Mouse (Mus musculus) liver, embryonic 11.5 days (tissue): ENCODE data around the gene Kcne3. TPM values are rescaled to one million over a fixed set of nuclear protein-coding genes. Genes with fewer than 3 reads are reported as not detected.

ENCODE experiments used
- ATAC-seq: fragments of 200-750 bp; cut with Nextera tagmentation; replicated peaks from 2 replicates; pipeline ENCODE4 v1.8.0; 2017; ENCODE audit warnings: moderate number of reproducible peaks, mild to moderate bottlenecking, moderate TSS enrichment, moderate library complexity; ENCODE audit not compliant: low FRiP score
- DNase-seq: peaks from one replicate; pipeline ENCODE4 v3.0.0-alpha.2; 2017; ENCODE audit warnings: low spot score
- H3K27ac ChIP-seq: fragments of 300-500 bp; sonication (generic); 2 replicates; pipeline ENCODE4 v1.5.1; 2014; ENCODE audit warnings: mild to moderate bottlenecking, low read depth, low read length, control low read depth
- H3K27me3 ChIP-seq: fragments of 300-500 bp; sonication (generic); replicated peaks from 2 replicates; pipeline ENCODE4 v1.6.1; 2014; ENCODE audit warnings: low read length, mixed read lengths; ENCODE audit not compliant: control insufficient read depth, insufficient read depth
- H3K36me3 ChIP-seq: fragments of 300-500 bp; sonication (generic); 2 replicates; pipeline ENCODE4 v1.6.1; 2014; ENCODE audit warnings: mild to moderate bottlenecking, low read length, moderate library complexity, mixed read lengths; ENCODE audit not compliant: control insufficient read depth, insufficient read depth
- H3K4me1 ChIP-seq: fragments of 300-500 bp; sonication (generic); replicated peaks from 2 replicates; pipeline ENCODE4 v1.6.1; 2014; ENCODE audit warnings: low read length, mixed read lengths; ENCODE audit not compliant: control insufficient read depth, insufficient read depth
- H3K4me2 ChIP-seq: fragments of 300-500 bp; sonication (generic); 2 replicates; pipeline ENCODE4 v1.6.1; 2014; ENCODE audit warnings: mild to moderate bottlenecking, control low read depth, moderate library complexity
- H3K4me3 ChIP-seq: fragments of 300-500 bp; sonication (generic); 2 replicates; pipeline ENCODE4 v1.5.1; 2014; ENCODE audit warnings: low read depth, low read length, control low read depth
- H3K9ac ChIP-seq: fragments of 300-500 bp; sonication (generic); 2 replicates; pipeline ENCODE4 v1.6.1; 2014; ENCODE audit warnings: low read depth, low read length, control low read depth
- H3K9me3 ChIP-seq: fragments of 300-500 bp; sonication (generic); 2 replicates; pipeline ENCODE4 v1.6.1; 2016; ENCODE audit warnings: low read length, inconsistent platforms, mixed read lengths; ENCODE audit not compliant: control insufficient read depth
- WGBS: fragments of 180-500 bp; shearing (Covaris S2); extraction: QIAGEN DNeasy Blood & Tissue Kit; methylation state at CpG from one replicate; pipeline ENCODE4 v1.1.7; 2014; 5-methylcytosine and 5-hydroxymethylcytosine counted together
- polyA plus RNA-seq: library from polyadenylated mRNA; unstranded; fragments of >200 nt; fragmentation: Nextera tagmentation; extraction: Ambion mirVana; gene quantifications from 2 replicates; pipeline ENCODE4 v1.2.1, GENCODE M21; 2014

Gene Kcne3
- polyA plus RNA-seq: 10.9 and 11.4 TPM in 2 replicates

DNA sequence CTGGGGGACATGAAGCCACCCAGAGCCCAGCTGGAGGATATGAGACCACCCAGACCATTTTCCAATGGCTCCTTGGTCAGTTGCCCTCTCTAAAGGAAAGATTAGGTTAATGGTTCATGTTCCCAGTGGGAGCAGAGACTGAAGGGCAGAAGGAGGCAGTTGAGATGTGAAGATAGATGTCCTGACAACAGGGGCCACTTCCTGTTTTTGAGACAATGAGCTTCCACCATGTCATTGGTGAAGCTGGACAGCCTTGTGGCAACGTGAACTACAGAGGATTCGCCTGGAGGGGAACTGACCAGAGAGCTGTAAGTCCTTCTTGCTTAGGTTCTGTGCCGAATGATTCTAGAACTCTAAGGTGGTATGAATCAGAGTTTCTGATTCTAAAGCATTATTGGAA, at the start of gene Kcne3:
Gene Kcne3, plus strand, starts transcription at position 234 of the 400 bp plus-strand sequence.
- DNase-seq (no peak), ATAC-seq (no peak)
- peaks cover 27% of the 10 kb centered on the region for H3K27me3 ChIP-seq
- no peaks in the 10 kb centered on the region for H3K9me3 ChIP-seq
- H3K9ac ChIP-seq: no peak within 1 kb of the TSS
- WGBS: 38% methylated on average over 3 of the region's 3 CpGs
- H3K4me1 ChIP-seq: peaks cover 22% of the 10 kb centered on the region
- H3K4me3 ChIP-seq: no peak within 1 kb of the TSS
- no peaks in the 10 kb centered on the region for H3K36me3 ChIP-seq
- no peak within 1 kb of the TSS for H3K4me2 ChIP-seq
- no peak within 1 kb of the TSS for H3K27ac ChIP-seq

DNA sequence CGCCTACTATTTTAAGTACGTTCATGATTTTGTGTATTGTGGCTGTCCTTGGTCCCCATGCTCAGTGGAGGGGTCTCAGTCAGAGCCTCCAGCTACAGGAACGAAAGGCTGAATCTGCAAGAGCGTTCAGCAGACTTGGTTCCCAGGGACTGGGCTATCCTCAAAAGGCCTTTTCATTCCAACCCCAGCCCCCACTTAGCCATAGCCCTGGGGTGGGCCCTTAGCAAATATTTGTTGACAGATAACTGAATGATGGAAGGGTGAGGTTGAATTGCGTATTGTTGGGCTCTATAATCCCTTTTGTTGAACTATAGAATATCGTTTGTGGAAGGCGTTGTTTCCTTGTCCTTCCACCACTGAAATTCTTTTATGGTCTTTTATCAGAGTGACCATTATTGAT, 49.8 kb upstream of the Kcne3 start:
- no peak for ATAC-seq
- Histone ChIP-seq H3K4me3 (no peak overlapping the region), H3K9ac (no peak overlapping the region), H3K9me3 (no peaks in the 10 kb centered on the region), H3K4me2 (no peak overlapping the region), H3K27me3 (no peaks in the 10 kb centered on the region), H3K27ac (no peak overlapping the region), H3K4me1 (peaks cover 2% of the 10 kb centered on the region; the same call in 1 of the 2 replicates), H3K36me3 (no peaks in the 10 kb centered on the region)
- WGBS: 83% methylated on average over 7 of the region's 7 CpGs
- no peak for DNase-seq

DNA sequence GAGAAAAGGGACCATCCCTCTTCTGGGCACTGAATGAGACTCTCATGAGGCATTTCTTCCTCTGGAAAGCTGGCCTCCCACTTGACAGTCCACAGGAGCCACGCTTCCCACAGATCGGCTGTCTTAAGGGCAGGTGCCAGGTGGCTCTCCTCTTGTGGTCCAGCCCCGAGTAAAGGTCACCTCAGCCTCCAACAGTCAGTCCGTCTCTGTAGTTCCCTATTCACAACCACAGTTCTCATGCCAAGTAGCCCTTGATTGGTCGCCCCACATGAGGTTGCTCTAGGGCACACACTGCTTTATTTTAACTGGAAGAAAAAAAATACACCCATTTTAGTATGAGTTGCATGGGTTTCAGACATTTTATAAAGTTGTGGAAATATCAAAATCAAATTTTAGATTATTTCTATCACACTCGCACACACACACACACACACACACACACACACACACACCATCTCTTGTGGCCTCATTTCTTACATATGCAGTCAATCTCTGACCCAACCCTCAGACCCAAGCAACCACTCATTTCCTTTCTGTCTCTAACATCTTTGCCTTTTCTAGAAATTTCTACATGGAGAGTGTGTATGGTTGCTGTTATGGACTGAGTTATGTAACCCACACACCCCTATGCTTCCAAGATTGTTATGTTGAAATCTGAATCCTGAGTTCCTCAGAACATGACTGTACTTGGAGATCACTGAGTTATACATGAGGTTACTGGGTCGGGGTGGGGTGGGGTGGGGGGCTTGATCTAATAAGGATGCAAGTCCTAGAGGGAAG, 47.9 kb upstream of the Kcne3 start:
- Histone ChIP-seq H3K27ac (no peak overlapping the region), H3K4me1 (no peaks in the 10 kb centered on the region), H3K4me3 (no peak overlapping the region), H3K27me3 (no peaks in the 10 kb centered on the region), H3K9me3 (no peaks in the 10 kb centered on the region), H3K9ac (no peak overlapping the region), H3K36me3 (no peaks in the 10 kb centered on the region), H3K4me2 (no peak overlapping the region)
- no peak for ATAC-seq
- 75% methylated on average over 7 of the region's 7 CpGs for WGBS
- DNase-seq: no peak

DNA sequence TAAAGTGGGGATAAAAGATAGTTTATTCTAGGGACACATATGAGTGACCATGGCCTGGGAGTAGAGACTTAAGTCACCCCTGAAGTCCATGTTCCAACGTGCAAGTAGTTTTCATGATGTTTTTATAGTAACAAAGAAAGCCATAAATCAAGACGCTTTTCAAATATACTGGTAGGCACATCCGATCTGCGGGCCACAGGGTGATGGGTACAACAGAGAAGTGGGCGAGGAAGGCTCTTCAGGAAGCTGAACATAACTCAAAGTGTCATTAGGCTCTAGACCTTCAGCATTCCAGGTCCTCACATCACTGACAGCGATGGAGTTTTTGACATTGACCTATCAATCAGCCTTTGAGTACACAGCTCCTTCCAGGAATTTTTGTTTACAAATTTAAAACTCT, 45.7 kb upstream of the Kcne3 start:
- H3K36me3 ChIP-seq: no peaks in the 10 kb centered on the region
- H3K27ac ChIP-seq: no peak overlapping the region
- ATAC-seq (no peak), DNase-seq (no peak)
- no peak overlapping the region for H3K9ac ChIP-seq
- H3K9me3 ChIP-seq: no peaks in the 10 kb centered on the region
- H3K4me3 ChIP-seq: no peak overlapping the region
- no peak overlapping the region for H3K4me2 ChIP-seq
- WGBS: 56% methylated on average over 6 of the region's 6 CpGs
- no peaks in the 10 kb centered on the region for H3K27me3 ChIP-seq
- H3K4me1 ChIP-seq: no peaks in the 10 kb centered on the region

DNA sequence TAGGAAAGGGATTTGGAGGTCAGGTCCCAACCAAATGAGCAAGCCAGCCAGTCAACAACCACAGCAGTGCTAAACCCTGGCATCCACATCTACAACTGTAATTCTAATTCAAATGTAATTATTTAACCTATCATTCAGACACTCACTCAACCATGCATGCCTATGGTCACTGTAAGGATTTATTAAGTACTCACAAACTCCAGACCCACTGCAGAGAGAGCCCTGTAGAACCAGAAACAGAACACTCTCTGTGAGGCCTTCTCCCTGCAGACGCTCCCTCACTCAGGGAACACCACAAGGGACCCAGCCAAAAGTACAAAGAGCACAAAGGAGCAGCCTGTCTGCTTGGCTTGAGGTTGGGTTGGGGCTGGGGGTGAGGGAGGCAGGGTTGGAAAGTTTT, 43.9 kb upstream of the Kcne3 start:
- no peaks in the 10 kb centered on the region for H3K9me3 ChIP-seq
- H3K9ac ChIP-seq: no peak overlapping the region
- no peak for ATAC-seq
- whole genome bisulfite sequencing: 74% methylated on average over 1 of the region's 1 CpGs
- no peak overlapping the region for H3K4me2 ChIP-seq
- H3K36me3 ChIP-seq: no peaks in the 10 kb centered on the region
- no peaks in the 10 kb centered on the region for H3K27me3 ChIP-seq
- H3K4me1 ChIP-seq: no peaks in the 10 kb centered on the region
- DNase-seq: no peak
- H3K4me3 ChIP-seq: no peak overlapping the region
- no peak overlapping the region for H3K27ac ChIP-seq

DNA sequence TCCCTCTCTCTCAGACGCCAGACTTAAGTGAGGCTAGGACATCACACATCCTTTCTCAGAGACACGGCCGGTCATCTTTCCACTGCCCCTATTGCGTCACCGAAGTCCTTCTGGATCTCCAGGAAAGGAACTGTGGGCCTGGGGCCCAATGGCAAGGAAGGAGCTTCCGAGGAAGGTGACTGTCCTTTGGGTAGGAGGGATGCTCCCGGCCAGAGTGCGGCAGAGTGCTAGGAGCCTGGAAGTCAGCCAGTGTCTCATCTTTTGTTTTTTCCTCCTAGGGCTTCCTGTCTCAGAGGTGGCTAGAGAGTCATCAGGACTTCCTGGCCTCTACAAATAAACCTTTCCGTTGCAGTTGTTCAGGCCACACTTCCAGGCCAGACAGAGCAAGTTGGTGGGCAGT, 39.3 kb upstream of the Kcne3 start:
- H3K9ac ChIP-seq: no peak overlapping the region
- DNase-seq (no peak), ATAC-seq (no peak)
- no peaks in the 10 kb centered on the region for H3K9me3 ChIP-seq
- no peaks in the 10 kb centered on the region for H3K27me3 ChIP-seq
- no peak overlapping the region for H3K4me2 ChIP-seq
- H3K36me3 ChIP-seq: no peaks in the 10 kb centered on the region
- no peak overlapping the region for H3K27ac ChIP-seq
- 52% methylated on average over 9 of the region's 9 CpGs for WGBS
- H3K4me3 ChIP-seq: no peak overlapping the region
- H3K4me1 ChIP-seq: no peaks in the 10 kb centered on the region

DNA sequence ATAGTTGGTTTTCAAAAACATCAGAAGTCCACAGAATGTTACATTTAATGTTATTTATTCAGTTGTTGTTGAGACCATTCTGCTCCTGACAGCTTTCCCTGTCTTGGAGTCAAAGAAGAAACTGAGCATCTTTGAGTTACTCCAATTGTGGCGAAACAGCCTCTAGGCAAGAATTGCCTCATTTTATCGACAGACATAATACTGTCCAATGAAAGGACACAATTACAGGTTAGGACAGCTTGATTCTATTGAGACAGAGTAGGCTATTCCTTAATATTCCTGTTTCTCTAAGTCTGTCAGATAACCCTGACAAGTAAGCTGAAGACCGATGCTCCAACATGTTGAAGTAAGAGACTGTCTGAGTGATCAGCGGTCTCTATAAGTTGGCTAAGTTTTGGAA, 38.2 kb upstream of the Kcne3 start:
- WGBS: 93% methylated on average over 4 of the region's 4 CpGs
- ATAC-seq (no peak), DNase-seq (no peak)
- no peak overlapping the region for H3K9ac ChIP-seq
- no peak overlapping the region for H3K4me3 ChIP-seq
- H3K27me3 ChIP-seq: no peaks in the 10 kb centered on the region
- no peak overlapping the region for H3K27ac ChIP-seq
- H3K4me1 ChIP-seq: no peaks in the 10 kb centered on the region
- no peak overlapping the region for H3K4me2 ChIP-seq
- H3K9me3 ChIP-seq: no peaks in the 10 kb centered on the region
- H3K36me3 ChIP-seq: no peaks in the 10 kb centered on the region

DNA sequence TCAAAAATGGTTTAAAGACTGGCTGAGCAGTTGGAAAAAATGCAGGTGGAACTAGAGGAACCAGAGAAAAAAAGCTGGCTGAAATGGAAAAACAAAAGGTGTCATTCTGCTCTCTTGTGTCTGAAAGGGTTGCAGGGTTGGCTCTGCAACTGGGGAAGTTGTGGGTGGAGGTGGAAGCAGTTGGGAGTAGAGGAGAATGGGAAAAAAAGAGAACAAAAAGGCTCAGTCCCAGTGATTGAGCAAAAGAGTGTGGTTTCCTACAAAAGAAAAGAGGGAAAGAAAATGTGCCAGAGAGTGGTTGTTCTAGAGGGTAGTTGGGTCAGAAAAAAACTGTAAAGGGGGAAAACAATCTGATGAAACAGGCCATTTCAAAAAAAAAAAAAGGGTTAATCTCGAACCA, 35.7 kb upstream of the Kcne3 start:
- no peak for ATAC-seq
- H3K9ac ChIP-seq: no peak overlapping the region
- H3K4me2 ChIP-seq: no peak overlapping the region
- H3K27ac ChIP-seq: no peak overlapping the region
- H3K27me3 ChIP-seq: no peaks in the 10 kb centered on the region
- H3K36me3 ChIP-seq: no peaks in the 10 kb centered on the region
- no peaks in the 10 kb centered on the region for H3K4me1 ChIP-seq
- no peak for DNase-seq
- H3K4me3 ChIP-seq: no peak overlapping the region
- H3K9me3 ChIP-seq: no peaks in the 10 kb centered on the region
- 60% methylated on average over 1 of the region's 1 CpGs for WGBS

DNA sequence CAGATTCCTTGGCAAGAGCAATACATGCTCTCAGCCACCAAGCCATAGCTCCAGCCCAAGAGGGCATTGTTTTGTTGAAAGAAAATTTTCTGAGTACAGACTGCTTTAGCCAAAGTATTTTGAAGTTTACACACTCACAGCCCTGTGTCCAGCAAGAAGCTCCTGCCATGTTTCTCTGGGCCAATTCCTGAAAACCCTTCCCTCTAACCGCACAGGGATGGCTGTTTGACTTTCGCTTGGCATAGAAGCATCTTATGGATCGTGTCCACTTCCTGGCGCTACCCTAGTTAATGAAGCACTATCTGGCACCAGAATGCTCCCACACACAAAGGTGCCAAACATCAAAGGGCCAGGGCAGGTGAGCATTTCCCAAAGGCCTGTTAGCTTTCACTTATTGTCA, 27.7 kb upstream of the Kcne3 start:
- H3K4me3 ChIP-seq: no peak overlapping the region
- ATAC-seq (no peak), DNase-seq (no peak)
- H3K9ac ChIP-seq: no peak overlapping the region
- H3K9me3 ChIP-seq: no peaks in the 10 kb centered on the region
- no peaks in the 10 kb centered on the region for H3K36me3 ChIP-seq
- H3K4me1 ChIP-seq: no peaks in the 10 kb centered on the region
- 87% methylated on average over 4 of the region's 4 CpGs for WGBS
- H3K27ac ChIP-seq: no peak overlapping the region
- H3K27me3 ChIP-seq: no peaks in the 10 kb centered on the region
- H3K4me2 ChIP-seq: no peak overlapping the region
